Mouse (Mus musculus) myocyte (in vitro differentiated cells): ENCODE measurements around the gene Ggn. TPM values are rescaled to one million over a fixed set of nuclear protein-coding genes. Genes with fewer than 3 reads are reported as not detected.

ENCODE experiments used
- H3K27me3 ChIP-seq: one replicate; pipeline ENCODE4 v1.6.1; 2011; ENCODE audit not compliant: control insufficient read depth, insufficient read depth, insufficient read length
- H3K36me3 ChIP-seq: one replicate; pipeline ENCODE4 v1.6.1; 2011; ENCODE audit not compliant: control insufficient read depth, insufficient read depth
- H3K4me2 ChIP-seq: one replicate; pipeline ENCODE4 v1.6.1; 2011; ENCODE audit warnings: low read depth, control low read depth
- H3K4me3 ChIP-seq: one replicate; pipeline ENCODE4 v1.5.1; 2011; ENCODE audit warnings: mild to moderate bottlenecking, control low read depth, moderate library complexity
- H3K79me2 ChIP-seq: one replicate; pipeline ENCODE4 v1.6.1; 2011; ENCODE audit not compliant: control insufficient read depth, insufficient read depth
- H3ac ChIP-seq: one replicate; pipeline ENCODE4 v1.6.1; 2011; ENCODE audit not compliant: control insufficient read depth, insufficient read length
- CEBPB ChIP-seq: IDR thresholded peaks from 2 replicates; pipeline ENCODE4 v1.6.1; 2011; ENCODE audit warnings: mild to moderate bottlenecking, moderate library complexity; ENCODE audit not compliant: poor library complexity, insufficient read depth, severe bottlenecking
- E2F4 ChIP-seq: IDR thresholded peaks from one replicate; pipeline ENCODE4 v1.6.1; 2011; ENCODE audit warnings: mild to moderate bottlenecking, control low read depth, moderate library complexity; ENCODE audit not compliant: insufficient read depth
- MAX ChIP-seq: IDR thresholded peaks from one replicate; pipeline ENCODE4 v1.6.1; 2011; ENCODE audit warnings: low read depth, mild to moderate bottlenecking, control low read depth
- MYOD1 ChIP-seq, 3 experiments: IDR thresholded peaks; one replicate each; pipeline ENCODE4 v1.6.1; 2011; ENCODE audit warnings: control low read depth in 2 of 3, low read depth in 2 of 3, mild to moderate bottlenecking in 2 of 3, moderate library complexity in 1 of 3; ENCODE audit not compliant: insufficient read length in 2 of 3, control insufficient read depth in 1 of 3
- MYOG ChIP-seq, 3 experiments: IDR thresholded peaks; one replicate each; pipeline ENCODE4 v1.6.1; 2011; ENCODE audit warnings: control low read depth in 2 of 3, low read depth in 2 of 3, mild to moderate bottlenecking in 2 of 3; ENCODE audit not compliant: insufficient read length in 2 of 3, control insufficient read depth in 1 of 3, insufficient read depth in 1 of 3
- POLR2A ChIP-seq: IDR thresholded peaks from one replicate; pipeline ENCODE4 v1.6.1; 2011; ENCODE audit warnings: low read depth, mild to moderate bottlenecking, control low read depth, moderate library complexity; ENCODE audit not compliant: insufficient read length
- POLR2AphosphoS2 ChIP-seq: IDR thresholded peaks from one replicate; pipeline ENCODE4 v1.6.1; 2011; ENCODE audit warnings: low read depth, control low read depth; ENCODE audit not compliant: insufficient read length
- REST ChIP-seq: IDR thresholded peaks from one replicate; pipeline ENCODE4 v1.6.1; 2011; ENCODE audit warnings: mild to moderate bottlenecking, control low read depth, moderate library complexity; ENCODE audit not compliant: insufficient read depth, insufficient read length
- SRF ChIP-seq: IDR thresholded peaks from one replicate; pipeline ENCODE4 v1.6.1; 2011; ENCODE audit warnings: low read depth; ENCODE audit not compliant: control insufficient read depth, insufficient read length
- TCF12 ChIP-seq: IDR thresholded peaks from one replicate; pipeline ENCODE4 v1.6.1; 2011; ENCODE audit warnings: mild to moderate bottlenecking, control low read depth; ENCODE audit not compliant: poor library complexity, insufficient read depth, severe bottlenecking
- TCF3 ChIP-seq: IDR thresholded peaks from one replicate; pipeline ENCODE4 v1.6.1; 2011; ENCODE audit warnings: low read depth, control low read depth; ENCODE audit not compliant: insufficient read length
- USF1 ChIP-seq: IDR thresholded peaks from one replicate; pipeline ENCODE4 v1.6.1; 2011; ENCODE audit warnings: low read depth, mild to moderate bottlenecking, control low read depth, moderate library complexity
- polyA plus RNA-seq: library from polyadenylated mRNA; unstranded; fragments of >200 nt; fragmentation: generic; extraction: Trizol; gene quantifications from one replicate; pipeline ENCODE4 v1.2.1, GENCODE M21; 2012; ENCODE audit warnings: missing spikeins

Ggn gene
- polyA plus RNA-seq, 1 experiment, result 0.89 TPM

DNA sequence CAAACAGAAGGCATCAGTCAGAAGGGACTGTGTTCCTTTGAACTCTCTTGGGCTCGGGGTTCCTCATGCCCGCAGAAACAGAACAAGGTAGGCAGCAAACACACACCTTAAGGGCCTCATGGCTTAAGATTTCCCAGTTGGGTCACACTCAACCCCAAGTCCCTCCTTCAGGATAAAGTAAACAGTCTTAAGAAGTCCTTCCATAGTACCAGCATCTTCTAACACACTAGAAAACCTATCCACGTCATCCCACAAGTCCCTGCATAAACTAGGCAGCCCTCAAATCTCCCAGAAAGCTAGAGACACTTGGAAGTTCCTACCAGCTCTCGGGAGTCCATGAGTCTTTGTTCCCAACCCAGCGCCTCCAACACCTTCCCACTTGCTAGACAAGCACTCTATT, 7.7 kb upstream of the Ggn start:
- no peak overlapping the region for H3K4me3 ChIP-seq
- no peaks in the 10 kb centered on the region for H3K27me3 ChIP-seq
- TF ChIP-seq TCF3 (no peak), SRF (no peak), USF1 (no peak), CEBPB (no peak)
- no peaks in the 10 kb centered on the region for H3K36me3 ChIP-seq
- no peaks in the 10 kb centered on the region for H3K79me2 ChIP-seq
- no peak overlapping the region for H3ac ChIP-seq
- no peak overlapping the region for H3K4me2 ChIP-seq

- Histone ChIP-seq H3K27me3 (no peaks in the 10 kb centered on the region), H3K4me2 (no peak overlapping the region), H3K36me3 (no peaks in the 10 kb centered on the region), H3K79me2 (no peaks in the 10 kb centered on the region), H3ac (no peak overlapping the region), H3K4me3 (no peak overlapping the region)
- TF ChIP-seq MYOG (IDR thresholded peaks at IDR 0.05; ENCODE audit: control insufficient read depth in 1 of 3, insufficient read depth in 1 of 3, insufficient read length in 2 of 3, low read depth in 2 of 3) (no peak), MYOD1 (IDR thresholded peaks at IDR 0.05; ENCODE audit: control insufficient read depth in 1 of 3, insufficient read length in 2 of 3, low read depth in 2 of 3) (no peak), POLR2AphosphoS2 (no peak), SRF (no peak)
Measured at GRCm38 (mm10) chr7:29162750-29163525, 7.1 kb upstream of the Ggn start.

DNA sequence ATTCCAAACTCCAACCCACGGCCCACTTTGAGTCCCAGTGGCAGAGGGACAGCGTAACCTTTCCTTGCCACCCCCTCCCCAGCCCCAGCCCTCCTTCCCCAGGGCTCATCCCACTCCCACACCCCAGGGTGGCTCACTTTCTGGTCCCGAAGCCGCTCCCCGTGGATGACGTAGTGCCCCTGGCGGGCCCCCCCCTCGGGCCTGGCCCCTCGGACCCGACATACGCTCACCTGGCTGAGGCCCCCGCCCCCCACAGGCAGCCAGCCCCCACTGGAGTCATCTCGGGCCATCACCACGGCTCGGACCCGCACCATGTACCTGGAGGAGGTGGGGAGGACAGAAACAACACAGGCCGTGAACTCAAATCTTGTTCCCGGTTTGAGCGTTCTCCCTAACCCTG, 2.4 kb upstream of the Ggn start:
- Histone ChIP-seq H3K79me2 (no peaks in the 10 kb centered on the region), H3ac (no peak overlapping the region), H3K4me2 (peak overlapping the region; percentile 67)

GRCm38 (mm10) chr7:29168121-29168695, 1.8 kb upstream of the Ggn start:
- Histone ChIP-seq H3ac (no peak overlapping the region), H3K4me3 (peak overlapping the region; percentile 61), H3K4me2 (peak overlapping the region; percentile 67), H3K79me2 (no peaks in the 10 kb centered on the region), H3K27me3 (no peaks in the 10 kb centered on the region), H3K36me3 (no peaks in the 10 kb centered on the region)
- TF ChIP-seq MAX (no peak), TCF12 (no peak), REST (no peak), E2F4 (no peak), POLR2A (no peak), USF1 (no peak), MYOD1 (IDR thresholded peaks at IDR 0.05; ENCODE audit: control insufficient read depth in 1 of 3, insufficient read length in 2 of 3, low read depth in 2 of 3) (no peak), CEBPB (no peak), MYOG (IDR thresholded peaks at IDR 0.05; ENCODE audit: control insufficient read depth in 1 of 3, insufficient read depth in 1 of 3, insufficient read length in 2 of 3, low read depth in 2 of 3) (no peak), SRF (no peak), POLR2AphosphoS2 (no peak), TCF3 (no peak)

More for the DNA sequence above, 2.4 kb upstream of the Ggn start:
- H3K36me3 ChIP-seq, result no peaks in the 10 kb centered on the region
- H3K4me3 ChIP-seq, result no peak overlapping the region
- TF ChIP-seq POLR2A (no peak), E2F4 (no peak), USF1 (no peak)
- no peaks in the 10 kb centered on the region for H3K27me3 ChIP-seq

GRCm38 (mm10) chr7:29168791-29169230, 1.2 kb upstream of the Ggn start:
- no peak for TF ChIP-seq MYOG (IDR thresholded peaks at IDR 0.05; ENCODE audit: control insufficient read depth in 1 of 3, insufficient read depth in 1 of 3, insufficient read length in 2 of 3, low read depth in 2 of 3)
- peak; percentile 48 for TF ChIP-seq USF1
- Histone ChIP-seq H3K79me2 (no peaks in the 10 kb centered on the region), H3K4me3 (peak overlapping the region; percentile 61), H3K36me3 (no peaks in the 10 kb centered on the region), H3K27me3 (no peaks in the 10 kb centered on the region), H3ac (peak overlapping the region; percentile 61), H3K4me2 (peak overlapping the region; percentile 67)
